Mouse (Mus musculus) lung, adult 2 months (tissue): ENCODE results near the gene Qrich2.

ENCODE experiments used
- CTCF ChIP-seq: fragments of 200-500 bp; IDR thresholded peaks from 2 replicates; pipeline ENCODE4 v1.5.1; 2011; ENCODE audit warnings: mild to moderate bottlenecking, low read length, control low read depth; ENCODE audit not compliant: insufficient read depth
- POLR2A ChIP-seq: fragments of 200-500 bp; IDR thresholded peaks from 2 replicates; pipeline ENCODE4 v1.6.1; 2011; ENCODE audit warnings: low read depth, mild to moderate bottlenecking, control low read depth, low read length, borderline replicate concordance; ENCODE audit errors: extremely low read depth

- no peak for TF ChIP-seq POLR2A
- TF ChIP-seq CTCF: no peak
Observed at GRCm38 (mm10) chr11:116442867-116443177, 23.2 kb downstream of the Qrich2 start.
